Mouse (Mus musculus): ENCODE results near the gene Taar9.

DNA sequence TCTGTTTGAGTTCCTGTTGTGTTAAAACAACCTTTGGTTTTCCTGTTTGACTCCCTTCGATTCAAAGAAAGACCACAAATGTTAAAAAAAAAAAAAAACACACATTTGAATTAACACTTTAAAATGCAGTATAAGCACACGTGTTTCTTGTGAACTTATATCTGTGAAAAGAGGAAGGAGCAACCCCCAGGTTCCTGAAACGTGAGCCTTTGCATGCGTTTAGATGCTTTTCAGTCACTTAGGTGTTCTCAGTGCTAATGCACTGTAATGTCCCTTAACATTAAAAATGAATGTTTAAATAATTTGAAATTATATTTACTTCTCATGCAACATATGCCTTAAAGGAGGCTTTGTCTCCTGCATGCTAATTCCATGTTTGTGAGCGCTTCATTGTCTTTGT is 1.6 kb downstream of the Taar9 start:
- TF ChIP-seq POLR2A (IDR thresholded peaks at IDR 0.05; ENCODE audit: insufficient read depth, low read length), result no peak
- TF ChIP-seq CTCF (IDR thresholded peaks at IDR 0.05; ENCODE audit: low read depth, low read length), result no peak

Data from ES-Bruce4 (cell line).